Mouse (Mus musculus) adrenal gland, postnatal 10 days (tissue): ENCODE measurements around the gene Unc5b. TPM values are rescaled to one million over a fixed set of nuclear protein-coding genes. Genes with fewer than 3 reads are reported as not detected.

Experiments used
- DNase-seq: peaks from one replicate; pipeline ENCODE4 v3.0.0; 2021; ENCODE audit warnings: mixed read lengths
- total RNA-seq, 2 experiments: library from RNA; stranded (reverse); gene quantifications; 2 replicates each; pipeline ENCODE4 v1.2.3; 2021

Gene Unc5b
- total RNA-seq, 2 experiments from 2014 or later = 14.0 to 16.1 TPM

GRCm38 (mm10) chr10:60821311-60821710 is 10.1 kb downstream of the Unc5b start:
- DNase-seq = no peak

- DNase-seq = no peak
Measured at GRCm38 (mm10) chr10:60820552-60820951, 10.8 kb downstream of the Unc5b start.

DNA sequence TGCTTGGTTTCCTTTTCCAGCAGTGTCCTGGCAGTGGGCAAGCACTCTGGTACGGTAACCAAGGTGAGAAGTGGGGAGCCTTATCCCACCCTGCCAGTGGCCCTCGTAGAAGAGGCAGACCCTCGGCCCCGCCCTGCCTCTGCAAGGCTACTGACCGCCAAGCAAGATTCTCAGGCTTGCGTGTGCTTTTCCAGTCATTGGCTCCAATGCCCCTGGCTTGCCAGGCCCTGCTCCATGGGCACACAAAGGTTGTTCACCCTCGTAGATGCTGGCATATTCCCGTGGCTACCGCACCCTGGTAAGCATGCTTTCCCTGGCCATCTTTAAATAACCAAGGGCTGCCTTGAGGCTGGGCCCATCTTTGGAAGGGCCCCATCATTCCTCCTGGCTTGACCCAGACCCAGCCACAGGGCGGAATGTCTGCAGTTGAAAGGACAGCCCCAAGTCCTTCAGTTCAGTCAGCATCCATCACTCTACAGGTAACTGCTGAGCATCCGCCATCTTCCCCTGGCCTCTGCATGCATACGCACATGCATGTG is 11.7 kb downstream of the Unc5b start:
- DNase-seq = no peak

DNA sequence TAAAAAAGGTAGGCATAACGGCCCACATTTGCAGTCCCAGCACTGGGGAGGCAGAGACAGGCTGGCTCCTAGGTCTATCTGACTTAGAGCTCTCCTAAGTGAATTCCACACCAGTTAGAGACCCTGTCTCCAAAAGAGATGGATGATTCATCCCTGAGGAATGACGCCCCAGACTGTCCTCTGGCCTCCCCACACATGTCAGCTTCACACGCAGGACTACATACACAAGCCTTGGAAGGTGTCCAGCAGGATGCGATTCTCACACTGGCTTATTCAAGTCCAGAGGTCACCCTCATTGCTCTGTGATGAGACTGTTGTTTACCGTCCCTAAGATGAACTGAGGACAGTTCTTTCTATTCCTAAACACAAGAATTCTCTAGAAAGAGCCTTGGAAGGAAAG is 12.2 kb downstream of the Unc5b start:
- DNase-seq = no peak

DNA sequence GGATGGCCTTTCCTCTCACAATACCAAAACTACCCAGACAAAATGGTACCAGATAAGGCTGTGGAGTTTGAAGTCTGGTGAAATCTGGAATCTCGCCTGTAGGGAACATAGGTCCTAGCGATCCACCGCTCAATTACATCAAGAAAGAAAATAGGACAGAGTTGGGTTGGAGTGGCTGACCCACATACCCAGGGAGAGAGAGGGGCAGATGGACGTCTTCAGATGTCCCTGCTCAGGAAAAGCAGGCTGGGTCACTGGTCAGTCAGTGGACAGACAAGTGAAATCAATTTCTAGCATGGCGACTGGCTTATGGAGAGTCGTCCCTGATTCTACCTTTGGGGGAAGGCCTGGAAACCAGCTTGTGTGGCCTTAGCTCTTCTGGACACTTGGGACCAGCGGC is 12.7 kb downstream of the Unc5b start:
- no peak for DNase-seq

- no peak for DNase-seq
Measured at GRCm38 (mm10) chr10:60817868-60818267, 13.5 kb downstream of the Unc5b start.

DNA sequence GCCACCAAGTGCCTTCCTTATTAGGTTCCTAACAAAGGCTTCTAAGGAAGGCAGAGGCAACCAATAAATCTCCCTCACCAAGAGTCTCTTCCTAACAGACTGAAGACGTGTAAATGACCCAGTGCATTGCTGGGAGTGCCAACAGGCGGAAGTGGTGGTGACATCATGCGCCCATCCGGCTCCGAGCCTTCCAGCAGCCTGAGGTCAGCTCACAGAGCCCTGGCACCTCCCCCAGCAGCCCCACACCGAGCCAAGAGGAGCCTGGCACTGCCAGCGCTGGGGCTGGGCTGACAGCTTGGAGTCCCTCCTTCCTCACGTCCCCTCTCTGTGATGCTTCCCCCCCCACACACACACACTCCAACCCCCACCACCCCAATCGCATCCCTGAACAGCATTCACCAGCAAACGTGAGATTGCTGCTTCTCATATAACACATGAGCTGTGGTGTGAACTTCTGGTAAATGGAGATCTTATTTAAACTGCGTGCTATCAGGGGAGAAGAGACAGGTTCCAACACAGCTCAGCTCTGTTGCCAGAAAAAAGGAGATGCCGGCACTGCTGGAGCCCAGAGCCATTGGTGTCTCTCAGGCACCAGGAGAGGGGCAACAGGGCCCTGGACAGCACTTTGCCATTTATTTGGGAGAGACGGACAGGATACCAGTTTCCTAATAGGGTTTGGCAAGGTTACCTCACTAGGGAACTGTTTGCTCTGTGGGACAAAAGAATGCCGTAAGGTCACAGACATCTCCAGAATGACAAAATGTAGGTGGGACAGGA is 14.3 kb downstream of the Unc5b start:
- DNase-seq = peak; percentile 72

DNA sequence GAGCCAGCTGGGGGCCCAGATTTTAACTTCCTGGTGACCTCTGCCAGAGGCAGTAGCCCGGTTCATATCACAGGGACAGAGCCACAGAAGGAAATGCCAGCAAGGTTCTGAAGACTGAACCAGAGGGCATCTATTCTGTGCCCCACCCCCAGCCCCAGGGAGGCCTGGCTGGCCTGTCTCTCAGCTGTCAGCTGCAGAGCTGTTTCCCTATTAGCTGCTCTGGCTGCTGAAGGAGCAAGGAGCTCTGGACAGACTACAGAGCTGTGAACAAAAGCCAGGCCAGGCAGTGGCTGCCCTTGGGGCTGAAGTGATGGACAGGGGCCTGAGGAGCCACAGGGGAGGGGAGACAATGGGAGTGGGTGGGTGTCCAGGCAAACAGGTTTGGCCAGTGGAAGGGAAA is 15.5 kb downstream of the Unc5b start:
- DNase-seq = no peak

- DNase-seq = no peak
Measured at GRCm38 (mm10) chr10:60815059-60815458, 16.3 kb downstream of the Unc5b start.

GRCm38 (mm10) chr10:60814444-60815057 is 16.8 kb downstream of the Unc5b start:
- no peak for DNase-seq

DNA sequence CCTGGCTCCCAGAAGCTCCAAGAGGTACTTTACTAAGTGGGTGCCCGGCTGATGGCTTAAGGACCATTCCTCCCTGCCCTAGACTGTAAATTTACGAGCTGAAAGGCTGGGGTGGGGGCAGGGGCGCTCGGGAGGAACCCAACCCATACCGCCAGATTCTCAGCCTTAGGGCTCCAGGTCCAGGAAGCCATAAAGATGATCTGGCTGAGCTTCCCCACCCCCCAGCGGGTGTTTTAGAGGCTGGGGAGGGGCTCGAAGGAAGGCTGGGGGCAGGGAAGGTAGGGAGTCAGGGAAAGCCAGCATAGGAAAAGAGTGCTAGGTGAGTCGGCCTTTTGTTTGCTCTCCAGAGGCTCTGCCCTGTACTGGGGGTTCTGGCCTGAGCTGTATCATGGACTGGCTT is 17.8 kb downstream of the Unc5b start:
- DNase-seq = no peak

DNA sequence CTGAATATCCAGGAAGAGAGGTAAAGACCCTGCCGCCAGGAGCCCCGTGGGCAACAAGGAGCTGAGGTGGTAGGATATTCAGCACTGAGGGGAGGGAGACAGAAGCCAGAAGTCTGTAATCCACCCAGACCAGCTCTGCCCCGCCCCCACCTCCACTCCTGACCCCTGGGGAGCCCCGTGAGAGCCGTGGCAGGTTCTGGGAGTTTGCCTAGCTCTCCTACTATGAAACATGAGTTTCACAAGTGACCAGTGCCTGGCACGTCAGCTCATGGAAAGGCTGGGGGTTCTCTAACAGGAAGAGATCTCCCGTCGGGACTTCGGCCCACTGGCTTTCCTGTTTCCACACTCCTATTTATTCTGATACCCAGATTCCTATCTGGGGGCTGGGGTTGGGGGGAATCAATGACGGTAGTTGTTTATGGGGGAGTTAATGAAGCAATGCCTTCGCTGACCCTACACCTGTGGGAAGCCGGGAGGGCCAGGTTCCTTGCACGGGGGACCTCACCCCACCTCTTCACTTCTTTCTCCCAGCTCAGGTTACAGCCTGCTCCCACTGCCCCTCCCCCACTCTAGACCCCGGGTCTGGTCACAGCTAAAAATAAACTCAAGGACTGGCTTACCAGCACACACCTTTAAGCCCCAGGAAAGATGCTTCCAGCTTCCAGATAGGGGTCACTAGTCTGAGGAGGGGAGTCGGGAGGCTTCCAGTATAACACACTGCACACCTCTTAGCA is 19.4 kb downstream of the Unc5b start:
- DNase-seq = peak; percentile 54

GRCm38 (mm10) chr10:60808447-60808846 is 22.9 kb downstream of the Unc5b start:
- DNase-seq = no peak

GRCm38 (mm10) chr10:60807531-60808185 is 23.7 kb downstream of the Unc5b start:
- DNase-seq = no peak

GRCm38 (mm10) chr10:60806207-60806538 is 25.2 kb downstream of the Unc5b start:
- no peak for DNase-seq

DNA sequence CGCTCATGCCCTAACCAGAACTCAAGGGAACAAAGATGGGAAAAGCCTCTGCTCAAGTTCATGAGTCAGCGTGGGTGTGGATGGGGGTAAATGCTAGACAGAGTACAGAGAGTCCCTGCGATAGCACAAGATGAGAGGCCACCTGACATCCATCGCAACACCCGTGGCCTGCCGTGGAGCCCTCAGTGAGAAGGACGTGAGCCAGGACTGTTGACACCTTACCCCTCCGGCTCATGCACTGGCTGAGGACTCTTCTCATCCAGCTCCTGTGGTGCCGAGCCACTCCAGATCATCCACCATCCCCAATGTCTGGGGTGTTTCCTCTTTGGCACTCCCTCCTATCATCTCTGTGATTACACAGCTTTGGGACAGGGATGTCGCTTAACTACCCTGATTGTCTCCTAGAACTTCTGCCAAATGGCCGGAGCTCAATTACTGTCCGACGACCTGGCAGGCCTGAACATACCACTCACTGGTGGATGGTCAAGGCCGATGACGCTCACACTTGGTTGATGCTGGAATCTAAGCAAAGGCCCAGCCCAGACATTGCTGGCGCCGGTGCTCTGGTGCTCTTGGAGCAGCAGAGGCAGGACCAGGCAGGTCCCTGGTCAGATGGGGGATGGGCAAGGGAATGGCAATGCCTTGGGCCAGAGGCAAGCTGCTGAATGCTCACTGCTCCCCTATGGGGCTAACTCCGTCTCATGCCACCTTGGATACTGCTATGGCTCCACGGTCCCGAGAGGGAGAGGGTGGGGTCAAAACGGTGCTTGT is 25.8 kb downstream of the Unc5b start:
- DNase-seq = no peak

DNA sequence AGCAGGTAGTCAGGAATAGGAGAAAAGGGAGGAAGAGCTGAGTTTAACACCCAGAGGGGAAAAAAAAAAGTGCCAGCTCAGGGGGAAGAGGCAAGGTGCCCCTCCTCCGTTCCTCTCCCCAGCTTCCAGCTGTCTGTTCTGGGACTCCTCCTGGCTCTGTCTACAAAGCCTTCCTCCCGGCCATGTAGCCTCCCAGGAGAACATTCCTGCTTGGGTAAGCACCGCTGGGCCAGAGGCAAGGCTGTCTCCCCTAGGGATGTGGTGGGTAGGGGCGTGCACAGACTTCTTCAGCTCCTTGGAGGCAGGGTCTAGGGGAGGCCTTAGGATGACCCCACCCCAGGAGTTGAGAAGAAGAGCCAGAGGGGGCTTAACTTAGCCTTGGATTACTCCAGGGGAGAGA is 26.5 kb downstream of the Unc5b start:
- no peak for DNase-seq

DNA sequence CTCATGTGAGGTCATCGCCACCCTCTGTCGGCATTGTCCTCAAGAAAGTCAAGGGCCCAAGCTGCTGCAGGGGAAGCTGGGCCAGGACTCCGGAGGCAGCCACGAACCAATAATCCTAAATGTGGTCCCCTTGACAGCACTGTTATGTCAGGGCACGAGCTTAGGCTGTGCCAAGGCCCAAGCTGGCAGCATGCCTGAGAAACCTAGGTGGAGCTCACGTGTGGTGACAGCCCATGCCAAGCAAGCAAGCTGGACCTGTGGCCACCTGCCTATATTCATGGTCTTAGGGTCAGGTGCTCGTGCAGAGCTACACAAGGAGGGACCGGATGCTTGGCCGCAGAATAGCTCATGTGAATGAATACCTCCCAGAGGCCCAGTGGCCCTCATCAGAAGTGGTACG is 27.4 kb downstream of the Unc5b start:
- DNase-seq = no peak

DNA sequence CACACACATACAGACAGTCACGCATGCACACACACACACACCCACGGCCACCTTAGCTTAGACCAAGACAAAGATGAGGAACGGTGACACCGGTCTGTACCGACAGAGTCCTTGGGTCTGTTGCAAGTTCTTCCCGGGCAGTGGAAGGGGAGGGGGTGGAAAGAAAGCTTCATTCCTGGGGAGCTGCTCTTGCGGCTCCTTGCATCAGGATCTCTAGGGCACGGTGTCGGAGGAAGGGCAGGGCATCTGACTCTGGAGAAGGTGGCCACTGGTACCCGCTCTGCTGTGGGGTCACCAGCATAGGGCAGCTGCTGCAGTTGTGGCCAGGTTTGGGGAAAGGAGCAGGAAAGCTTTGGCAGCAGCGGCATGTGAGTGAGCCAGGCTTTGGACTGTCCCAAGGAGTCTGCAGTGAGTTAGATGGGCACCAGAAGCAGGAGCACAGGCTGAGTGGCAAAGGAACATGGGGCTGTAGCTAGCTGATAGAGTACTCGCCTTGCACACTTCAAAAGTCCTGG is 29.4 kb downstream of the Unc5b start:
- no peak for DNase-seq

DNA sequence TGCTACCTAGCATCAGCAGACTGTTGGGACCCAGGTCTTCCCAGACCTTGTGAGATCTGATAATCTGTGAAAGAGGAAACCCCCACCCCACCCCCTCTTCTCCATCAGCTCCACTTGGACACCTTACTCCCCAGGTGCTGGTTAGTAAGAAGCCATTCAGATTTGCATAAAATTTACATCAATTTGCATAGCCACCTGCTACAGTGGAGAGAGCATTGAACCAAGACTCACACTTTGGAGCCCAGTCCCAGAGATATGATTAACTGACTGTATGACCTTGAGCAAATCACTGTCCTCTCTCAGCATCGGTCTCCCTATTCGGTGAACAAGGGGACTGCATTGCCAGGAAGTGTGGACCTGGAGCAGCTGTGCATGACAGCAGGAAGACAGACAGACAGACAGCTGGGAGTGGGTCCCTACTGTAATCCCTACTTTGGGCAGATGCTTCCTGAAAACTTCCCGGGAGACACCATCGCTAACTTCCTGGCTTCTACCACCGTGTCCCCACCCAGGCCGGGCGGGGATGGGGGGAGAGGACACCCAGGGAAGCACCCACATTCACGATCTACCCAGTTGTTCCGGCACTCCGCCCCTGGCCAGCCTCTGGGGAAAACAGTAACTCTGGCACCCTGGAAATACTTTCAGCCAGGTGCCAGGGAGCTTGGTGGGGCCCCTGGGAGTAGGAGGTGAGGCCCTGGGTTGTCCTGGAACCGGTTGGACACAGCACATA is 30.0 kb downstream of the Unc5b start:
- no peak for DNase-seq
